Mouse (Mus musculus) liver (tissue): ENCODE results near the gene Ifna15.

ENCODE experiments used
- DNase-seq: peaks from one replicate; pipeline ENCODE4 v3.0.0-alpha.2; 2020; ENCODE audit warnings: mixed read lengths

Ifna15 gene

GRCm38 (mm10) chr4:88513743-88514142, 44.3 kb downstream of the Ifna15 start:
- DNase-seq: peak; percentile 26
